Mouse (Mus musculus) limb, embryonic 10.5 days (tissue): Measurements from ENCODE around the gene Ccdc8. TPM values are rescaled to one million over a fixed set of nuclear protein-coding genes. Genes with fewer than 3 reads are reported as not detected.
A peak's percentile ranks its signal among the peaks of the same experiment; 100 is the strongest.

Experiments used
- DNase-seq: peaks from one replicate; pipeline ENCODE4 v3.0.0-alpha.2; 2017; ENCODE audit warnings: low spot score
- H3K27ac ChIP-seq: fragments of 300-500 bp; sonication (generic); 2 replicates; pipeline ENCODE4 v1.5.1; 2016; ENCODE audit warnings: mild to moderate bottlenecking
- H3K27me3 ChIP-seq: fragments of 300-500 bp; sonication (generic); 2 replicates; pipeline ENCODE4 v1.6.1; 2016; ENCODE audit warnings: low read depth, mild to moderate bottlenecking; ENCODE audit not compliant: poor library complexity, severe bottlenecking
- H3K36me3 ChIP-seq: fragments of 300-500 bp; sonication (generic); 2 replicates; pipeline ENCODE4 v1.6.1; 2016; ENCODE audit warnings: mild to moderate bottlenecking, moderate library complexity
- H3K4me1 ChIP-seq: fragments of 300-500 bp; sonication (generic); 2 replicates; pipeline ENCODE4 v1.6.1; 2016
- H3K4me3 ChIP-seq: fragments of 300-500 bp; sonication (generic); 2 replicates; pipeline ENCODE4 v1.5.1; 2016; ENCODE audit warnings: mild to moderate bottlenecking, moderate library complexity
- H3K9me3 ChIP-seq: fragments of 300-500 bp; sonication (generic); replicated peaks from 2 replicates; pipeline ENCODE4 v1.6.1; 2016; ENCODE audit warnings: mild to moderate bottlenecking
- WGBS: fragments of 180-500 bp; shearing (Covaris S2); methylation state at CpG from one replicate; pipeline ENCODE4 v1.1.7; 2016; 5-methylcytosine and 5-hydroxymethylcytosine counted together
- polyA plus RNA-seq: library from polyadenylated mRNA; unstranded; fragments of >200 nt; fragmentation: Nextera tagmentation; extraction: Ambion mirVana; gene quantifications from 2 replicates; pipeline ENCODE4 v1.2.1, GENCODE M21; 2016

Ccdc8 gene
- polyA plus RNA-seq, 1 experiment from 2014 or later: 13.8 TPM

DNA sequence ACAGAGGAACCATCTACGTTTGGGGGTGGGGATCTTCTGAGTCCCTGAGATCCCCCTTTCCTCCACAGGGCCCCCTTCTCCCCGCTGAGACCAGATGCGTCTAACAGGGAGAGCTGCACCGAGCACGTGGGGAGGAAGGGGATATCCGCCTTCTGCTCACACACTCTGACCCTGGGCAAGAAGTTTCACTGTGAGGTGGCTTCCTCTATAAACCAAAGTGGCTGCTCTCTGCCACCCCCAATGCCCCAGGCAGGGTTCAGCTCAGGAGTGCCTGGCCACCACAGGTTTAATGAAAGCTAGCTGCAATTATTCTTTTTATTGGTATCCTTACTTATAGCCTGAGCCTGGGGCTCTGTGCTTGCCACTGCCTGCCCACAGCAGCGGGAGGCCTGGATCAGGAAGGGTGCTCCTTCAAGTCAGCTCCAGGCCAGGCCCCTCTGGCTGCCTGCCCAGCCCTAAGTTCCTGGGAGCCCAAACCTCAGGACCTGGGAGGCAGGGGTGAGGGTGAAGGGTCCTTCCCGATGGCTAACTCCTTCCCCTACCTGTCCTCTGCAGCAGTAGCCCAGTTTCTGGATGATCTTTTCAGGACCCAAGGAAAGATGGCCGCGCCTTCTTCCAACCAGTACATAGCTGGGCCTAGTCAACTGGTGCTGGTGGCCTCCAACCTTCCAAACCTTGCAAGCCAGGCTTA is 32.5 kb downstream of the Ccdc8 start:
- peak overlapping the region; percentile 42 for H3K27ac ChIP-seq

DNA sequence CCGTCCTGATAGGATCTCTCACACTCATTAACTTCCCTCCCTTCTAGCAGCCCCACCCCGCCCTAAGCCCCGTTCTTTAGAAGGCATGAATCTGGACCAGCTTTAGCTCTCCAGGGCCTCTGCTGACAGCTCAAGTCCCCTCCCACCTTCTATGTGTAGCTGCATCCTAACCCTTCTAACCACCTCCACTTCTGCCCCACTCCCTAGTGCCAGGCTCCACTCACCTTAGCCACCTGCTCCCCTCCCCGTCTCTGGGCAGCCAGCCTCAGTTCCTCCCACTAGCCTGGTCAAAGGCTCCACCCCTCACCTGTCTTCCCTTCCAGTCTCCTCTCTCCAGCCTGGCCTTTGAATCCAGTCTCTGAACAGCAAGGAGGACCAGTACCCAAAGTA is 33.0 kb downstream of the Ccdc8 start:
- Histone ChIP-seq H3K27me3 (no peaks in the 10 kb centered on the region), H3K9me3 (no peaks in the 10 kb centered on the region), H3K27ac (no peak overlapping the region), H3K4me1 (peaks cover 35% of the 10 kb centered on the region), H3K36me3 (peaks cover 55% of the 10 kb centered on the region), H3K4me3 (0 out of 2 replicates have a peak overlapping the region, but pooled peaks have one; percentile 7)
- WGBS: 84% methylated on average over 4 of the region's 4 CpGs
- DNase-seq: no peak

More for the DNA sequence above, 32.5 kb downstream of the Ccdc8 start:
- peaks cover 60% of the 10 kb centered on the region for H3K36me3 ChIP-seq
- H3K9me3 ChIP-seq: no peaks in the 10 kb centered on the region
- H3K4me1 ChIP-seq: peaks cover 35% of the 10 kb centered on the region
- 0 out of 2 replicates have a peak overlapping the region, but pooled peaks have one; percentile 7 for H3K4me3 ChIP-seq
- no peaks in the 10 kb centered on the region for H3K27me3 ChIP-seq
- no peak for DNase-seq
- WGBS: 88% methylated on average over 10 of the region's 10 CpGs

DNA sequence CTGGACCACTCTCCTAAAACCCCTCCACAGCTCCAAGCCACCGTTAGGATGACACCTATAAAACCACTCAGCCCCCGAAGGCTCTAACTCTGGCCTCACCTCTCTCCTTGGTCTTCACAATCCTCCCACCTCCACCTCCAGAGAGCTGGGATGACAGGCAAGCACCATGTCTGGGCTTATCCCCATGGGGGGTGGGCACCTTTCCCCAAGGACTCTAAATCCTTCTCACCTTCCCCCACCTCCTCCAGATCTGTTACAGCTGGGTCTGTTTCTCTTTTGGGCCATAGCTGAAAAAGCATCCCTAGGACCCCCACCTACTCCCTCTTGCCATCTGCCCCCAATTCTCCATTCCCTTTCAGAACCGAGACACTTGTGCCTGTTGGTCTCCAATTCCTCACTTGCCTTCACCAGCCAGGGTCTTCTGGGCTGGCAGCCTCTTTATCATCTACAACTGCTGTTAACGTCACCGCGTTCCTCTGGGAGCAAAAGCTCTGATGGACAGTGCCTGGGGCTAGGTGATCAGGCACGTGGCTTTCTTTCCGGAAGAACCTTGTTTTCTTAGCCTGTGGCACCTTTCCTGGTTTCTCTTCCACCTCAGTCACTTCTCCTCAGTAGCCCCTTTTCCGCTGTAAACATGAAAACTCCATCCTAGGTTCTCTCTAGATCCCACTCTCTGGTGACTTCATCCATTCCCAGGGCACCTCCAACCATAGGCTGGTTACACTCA is 33.6 kb downstream of the Ccdc8 start:
- Histone ChIP-seq H3K4me3 (peak overlapping the region; percentile 84), H3K4me1 (peaks cover 35% of the 10 kb centered on the region), H3K36me3 (peaks cover 49% of the 10 kb centered on the region), H3K9me3 (no peaks in the 10 kb centered on the region), H3K27me3 (no peaks in the 10 kb centered on the region), H3K27ac (no peak overlapping the region)
- DNase-seq: no peak
- 75% methylated on average over 9 of the region's 9 CpGs for WGBS

DNA sequence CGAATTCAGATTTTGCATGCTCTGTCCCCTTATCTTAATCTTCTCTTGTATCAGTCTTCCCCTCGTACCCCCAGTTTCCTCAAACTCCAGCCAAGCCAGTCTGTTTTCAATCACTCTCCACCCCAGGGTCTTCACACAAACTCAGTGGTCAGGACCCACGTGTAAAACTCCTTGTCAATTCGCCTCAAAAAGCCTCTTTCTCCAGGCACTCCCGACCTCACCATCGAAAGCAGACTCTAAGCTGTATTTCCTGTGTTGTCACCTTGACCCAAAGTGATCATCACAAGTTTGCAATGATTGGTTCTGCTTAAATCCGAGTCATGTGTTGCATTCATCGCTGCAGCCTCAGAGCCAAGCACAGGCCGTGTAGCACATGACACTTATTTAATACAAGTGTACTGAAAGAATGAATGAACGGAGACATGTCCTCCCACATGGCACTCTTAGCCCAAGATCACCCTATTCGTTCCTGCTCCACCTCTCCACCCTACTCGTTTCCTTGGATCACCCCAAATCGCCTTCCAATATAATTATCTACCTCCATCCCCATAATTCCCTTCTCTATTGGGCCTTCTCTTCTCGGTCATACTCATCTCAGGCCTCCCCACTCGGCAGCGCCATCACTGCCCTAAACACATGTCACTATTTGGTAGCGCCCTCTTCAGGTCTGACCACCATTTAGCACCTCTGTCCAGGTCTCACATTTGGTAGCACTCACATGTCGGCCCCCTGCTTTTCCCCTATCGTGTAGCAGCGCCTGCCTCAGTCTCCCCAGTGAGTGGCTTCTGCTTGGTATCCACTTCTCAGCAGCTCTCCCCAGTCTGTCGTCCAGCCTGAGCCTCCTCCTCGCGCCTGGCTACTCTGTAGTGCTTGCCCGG is 34.4 kb downstream of the Ccdc8 start:
- Histone ChIP-seq H3K9me3 (no peaks in the 10 kb centered on the region), H3K27me3 (no peaks in the 10 kb centered on the region), H3K36me3 (peaks cover 40% of the 10 kb centered on the region), H3K27ac (peak overlapping the region; percentile 89), H3K4me3 (peak overlapping the region; percentile 84), H3K4me1 (peaks cover 35% of the 10 kb centered on the region)
- no peak for DNase-seq
- 9% methylated on average over 24 of the region's 24 CpGs for whole genome bisulfite sequencing

DNA sequence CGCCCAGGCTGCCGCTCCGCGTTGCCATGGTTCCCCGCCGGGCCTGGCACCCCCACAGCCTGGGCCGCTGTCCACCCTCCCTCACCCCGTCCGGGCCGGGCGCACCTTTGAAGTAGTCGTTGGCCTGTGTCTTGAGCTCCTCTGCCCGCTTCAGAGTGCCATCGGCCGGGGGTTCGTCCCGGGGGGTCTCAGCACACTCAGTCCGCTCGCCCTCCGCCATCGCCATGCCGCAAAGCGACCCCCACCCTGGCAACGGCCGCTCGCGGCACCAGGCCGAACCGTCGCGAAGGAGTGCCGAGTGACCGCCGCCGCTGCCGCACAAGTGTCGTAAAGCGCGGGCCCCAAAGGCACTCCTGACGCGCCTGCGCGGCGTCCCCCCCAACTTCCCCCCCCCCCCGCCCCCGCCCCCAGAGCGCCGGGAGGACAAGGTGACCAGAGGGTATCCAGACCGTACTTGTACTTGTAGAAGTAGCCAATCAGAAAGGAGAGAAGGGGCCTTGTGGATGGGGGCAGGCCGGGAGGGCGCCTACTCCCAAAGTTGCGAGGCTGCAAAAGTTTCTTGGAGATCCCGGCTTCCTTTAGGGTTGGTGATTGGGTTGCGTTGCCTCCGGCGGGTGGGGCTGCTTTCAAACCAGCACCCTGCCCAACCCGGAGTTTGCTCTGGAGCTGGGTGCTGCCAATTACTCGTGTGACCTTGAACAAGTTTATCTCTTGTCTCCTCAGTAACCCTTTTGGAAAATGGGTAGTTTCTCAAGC is 35.3 kb downstream of the Ccdc8 start, which contains the start of gene Ppp5c:
Ppp5c (minus strand) TSS at position 337 of the 756 bp plus-strand sequence.
- Histone ChIP-seq H3K4me1 (peaks cover 35% of the 10 kb centered on the region), H3K27me3 (no peaks in the 10 kb centered on the region), H3K4me3 (peak within 1 kb of the TSS; percentile 84), H3K27ac (peak within 1 kb of the TSS; percentile 89), H3K9me3 (no peaks in the 10 kb centered on the region), H3K36me3 (peaks cover 32% of the 10 kb centered on the region)
- peak; percentile 98 for DNase-seq
- WGBS: under 1% methylated on average over 58 of the region's 58 CpGs

DNA sequence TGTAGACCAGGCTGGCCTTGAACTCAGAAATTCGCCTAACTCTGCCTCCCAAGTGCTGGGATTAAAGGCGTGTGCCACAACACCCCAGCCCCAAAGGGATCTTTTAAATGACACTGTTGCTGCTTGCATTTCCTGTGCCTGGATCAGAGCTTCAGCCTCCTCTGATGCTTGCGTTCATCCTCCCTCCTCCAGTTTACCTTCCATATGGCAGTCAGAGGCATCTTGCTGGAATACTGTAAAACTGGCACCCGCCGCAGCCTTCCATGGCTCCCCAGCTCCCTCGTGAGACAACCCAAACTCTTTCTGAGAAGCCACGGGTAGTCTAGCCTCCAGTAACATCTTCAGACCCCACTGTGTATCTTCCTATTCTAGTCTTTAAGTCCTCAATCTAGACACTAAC is 36.4 kb downstream of the Ccdc8 start:
- no peaks in the 10 kb centered on the region for H3K27me3 ChIP-seq
- no peak for DNase-seq

DNA sequence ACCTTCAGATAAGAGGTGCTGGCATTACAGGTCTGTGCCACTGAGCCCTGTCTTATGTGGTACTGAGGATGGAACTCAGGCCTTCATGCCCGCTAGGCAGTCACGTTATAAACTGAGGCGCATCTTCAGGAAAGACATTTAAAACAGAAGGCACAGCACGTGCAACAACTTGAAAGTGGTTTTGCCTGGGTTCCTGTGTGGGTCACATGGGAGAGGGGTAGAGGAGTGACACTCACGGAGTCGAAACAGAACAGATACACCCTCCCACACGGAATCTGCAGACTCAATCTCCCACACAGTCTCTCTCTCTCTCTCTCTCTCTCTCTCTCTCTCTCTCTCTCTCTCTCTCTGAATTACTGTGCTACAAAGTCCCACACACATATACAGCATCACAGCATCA is 37.7 kb downstream of the Ccdc8 start:
- H3K4me3 ChIP-seq: no peak overlapping the region
- WGBS: 86% methylated on average over 7 of the region's 7 CpGs
- no peak for DNase-seq
- no peak overlapping the region for H3K27ac ChIP-seq
- H3K9me3 ChIP-seq: no peaks in the 10 kb centered on the region
- no peaks in the 10 kb centered on the region for H3K27me3 ChIP-seq
- H3K4me1 ChIP-seq: peaks cover 18% of the 10 kb centered on the region
- peaks cover 16% of the 10 kb centered on the region for H3K36me3 ChIP-seq

More for the DNA sequence above, 36.4 kb downstream of the Ccdc8 start:
- Histone ChIP-seq H3K4me1 (peaks cover 31% of the 10 kb centered on the region), H3K36me3 (peaks cover 21% of the 10 kb centered on the region), H3K4me3 (no peak overlapping the region), H3K9me3 (no peaks in the 10 kb centered on the region), H3K27ac (no peak overlapping the region)
- WGBS: 73% methylated on average over 7 of the region's 7 CpGs

DNA sequence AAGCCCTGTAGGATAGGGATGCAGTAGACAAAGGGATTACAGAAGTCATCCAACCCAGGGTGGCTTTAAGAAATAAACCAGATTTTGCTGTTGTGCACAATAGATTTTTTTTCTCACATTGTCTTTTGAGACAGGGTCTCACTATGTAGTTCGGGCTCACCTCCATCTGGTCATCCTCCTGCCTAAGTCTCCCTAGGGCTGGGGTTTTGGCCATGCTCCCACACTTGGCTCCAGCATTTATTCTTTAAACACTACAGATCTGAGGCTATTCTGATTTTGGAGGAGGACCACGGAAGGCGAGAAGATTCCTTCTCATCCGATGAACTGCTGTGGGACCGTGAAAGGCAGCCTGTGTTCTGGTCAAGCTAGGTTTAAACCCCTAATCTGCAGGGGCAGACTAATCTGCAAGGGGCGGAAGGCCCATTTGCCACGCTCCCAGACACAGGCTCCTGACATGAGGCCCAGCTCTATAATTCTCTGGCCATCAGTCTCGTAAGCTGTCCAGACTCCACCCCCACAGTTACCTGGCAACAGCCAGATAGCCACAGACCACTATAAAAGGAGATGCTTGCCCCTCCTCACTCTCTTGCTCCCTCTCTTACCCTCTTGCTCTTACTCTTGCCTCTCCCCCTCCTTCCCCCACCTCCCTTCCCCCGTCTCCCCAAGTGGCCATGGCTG is 45.6 kb downstream of the Ccdc8 start:
- Histone ChIP-seq H3K27me3 (no peaks in the 10 kb centered on the region), H3K9me3 (no peaks in the 10 kb centered on the region), H3K36me3 (peaks cover 43% of the 10 kb centered on the region), H3K4me1 (peaks cover 8% of the 10 kb centered on the region), H3K4me3 (no peak overlapping the region), H3K27ac (peak overlapping the region; percentile 25; the same call in 1 of the 2 replicates)
- DNase-seq: no peak
- 51% methylated on average over 9 of the region's 9 CpGs for WGBS

DNA sequence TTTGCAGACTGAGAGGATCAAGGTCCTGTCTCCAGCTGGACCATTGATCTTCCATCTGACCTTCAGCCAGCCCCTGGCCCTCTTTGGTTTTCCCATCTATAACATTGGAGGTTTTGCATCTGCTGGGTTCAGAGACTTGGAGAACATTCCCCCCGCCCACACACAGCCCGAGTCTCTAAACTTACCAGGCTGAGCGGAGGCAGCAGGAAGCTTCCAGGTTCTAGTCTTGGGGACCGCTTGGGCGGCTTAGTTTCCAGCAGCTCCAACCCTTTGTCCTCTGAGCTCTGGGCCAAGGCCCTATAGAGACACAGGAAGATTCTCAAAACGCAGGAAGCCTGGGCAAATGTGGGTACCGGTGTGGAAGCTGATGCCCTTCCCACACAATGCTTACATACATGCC is 46.9 kb downstream of the Ccdc8 start:
- H3K4me1 ChIP-seq: peaks cover 8% of the 10 kb centered on the region
- peaks cover 52% of the 10 kb centered on the region for H3K36me3 ChIP-seq
- H3K4me3 ChIP-seq: no peak overlapping the region
- H3K27ac ChIP-seq: no peak overlapping the region
- H3K27me3 ChIP-seq: no peaks in the 10 kb centered on the region
- no peaks in the 10 kb centered on the region for H3K9me3 ChIP-seq
- no peak for DNase-seq
- WGBS: 93% methylated on average over 7 of the region's 7 CpGs

DNA sequence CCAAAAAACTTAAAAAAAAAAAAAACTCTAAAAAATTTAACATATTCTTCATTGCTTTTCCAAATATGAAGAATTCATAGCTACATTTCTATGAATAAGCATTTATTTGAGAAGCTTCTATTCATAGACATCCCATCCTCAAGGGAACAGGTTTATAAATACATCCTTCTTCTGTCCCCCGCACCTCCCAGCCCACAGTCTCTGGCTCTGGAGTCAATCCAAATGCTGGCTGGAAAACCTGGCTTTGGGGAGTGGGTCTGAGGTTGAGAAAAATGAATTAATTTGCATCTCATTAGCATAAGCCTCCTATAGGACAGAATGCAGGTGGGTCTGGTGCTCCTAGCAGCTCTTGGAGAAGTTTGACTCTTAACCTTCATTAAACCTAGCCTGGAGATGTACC is 53.2 kb downstream of the Ccdc8 start:
- Histone ChIP-seq H3K4me3 (no peak overlapping the region), H3K27me3 (no peaks in the 10 kb centered on the region), H3K4me1 (no peaks in the 10 kb centered on the region), H3K36me3 (peaks cover 41% of the 10 kb centered on the region; the same call in 1 of the 2 replicates), H3K9me3 (no peaks in the 10 kb centered on the region), H3K27ac (no peak overlapping the region)
- WGBS: 91% methylated on average over 1 of the region's 1 CpGs
- no peak for DNase-seq
